Mouse (Mus musculus) ES-E14 (cell line): ENCODE results near the gene Zic2. TPM values are rescaled to one million over a fixed set of nuclear protein-coding genes. Genes with fewer than 3 reads are reported as not detected.

Source experiments
- DNase-seq: peaks from one replicate; pipeline ENCODE4 v3.0.0-alpha.2; 2013; ENCODE audit warnings: low read depth, low spot score
- H3K27ac ChIP-seq: 2 replicates; pipeline ENCODE4 v1.5.1; 2012; ENCODE audit warnings: low read depth, mild to moderate bottlenecking, low read length, moderate library complexity, mixed read lengths; ENCODE audit not compliant: poor library complexity, insufficient read depth, severe bottlenecking
- H3K36me3 ChIP-seq: 2 replicates; pipeline ENCODE4 v1.6.1; 2012; ENCODE audit warnings: mild to moderate bottlenecking, low read length, moderate library complexity, mixed read lengths; ENCODE audit not compliant: control insufficient read depth, poor library complexity, insufficient read depth, severe bottlenecking
- H3K4me1 ChIP-seq, 2 experiments: fragments of 150-350 bp in 1 of 2; sonication (generic) in 1 of 2; 2 replicates each; pipeline ENCODE4 v1.6.1; 2012; ENCODE audit warnings: low read length in 2 of 2, mild to moderate bottlenecking in 1 of 2, mixed read lengths in 1 of 2; ENCODE audit not compliant: control insufficient read depth in 2 of 2, insufficient read depth in 2 of 2, poor library complexity in 1 of 2
- H3K4me3 ChIP-seq, 2 experiments: fragments of 150-350 bp in 1 of 2; sonication (generic) in 1 of 2; 2 replicates each; pipeline ENCODE4 v1.5.1; 2012; ENCODE audit warnings: low read length in 2 of 2, low read depth in 1 of 2, mild to moderate bottlenecking in 1 of 2, mixed read lengths in 1 of 2; ENCODE audit not compliant: insufficient read depth in 1 of 2, poor library complexity in 1 of 2, severe bottlenecking in 1 of 2
- H3K9ac ChIP-seq: 2 replicates; pipeline ENCODE4 v1.6.1; 2012; ENCODE audit warnings: low read depth, mild to moderate bottlenecking, low read length, mixed read lengths; ENCODE audit not compliant: poor library complexity, insufficient read depth, severe bottlenecking
- H3K9me3 ChIP-seq: fragments of 150-350 bp; sonication (generic); 2 replicates; pipeline ENCODE4 v1.6.1; 2012; ENCODE audit warnings: low read depth, mild to moderate bottlenecking, low read length; ENCODE audit not compliant: control insufficient read depth, insufficient read depth
- CHD2 ChIP-seq: IDR thresholded peaks from 2 replicates; pipeline ENCODE4 v1.6.1; 2014; ENCODE audit warnings: mild to moderate bottlenecking, low read depth, low read length, inconsistent platforms
- HCFC1 ChIP-seq: IDR thresholded peaks from 2 replicates; pipeline ENCODE4 v1.6.1; 2012; ENCODE audit warnings: low read length, inconsistent platforms, borderline replicate concordance; ENCODE audit not compliant: insufficient read depth
- MAFK ChIP-seq: IDR thresholded peaks from 2 replicates; pipeline ENCODE4 v1.6.1; 2014; ENCODE audit warnings: mild to moderate bottlenecking, low read depth, low read length, inconsistent platforms; ENCODE audit not compliant: insufficient read depth
- ZC3H11A ChIP-seq: IDR thresholded peaks from 2 replicates; pipeline ENCODE4 v1.6.1; 2012; ENCODE audit warnings: low read depth, mild to moderate bottlenecking, inconsistent platforms, low read length, borderline replicate concordance
- ZNF384 ChIP-seq: IDR thresholded peaks from 2 replicates; pipeline ENCODE4 v1.6.1; 2012; ENCODE audit warnings: low read depth, low read length, inconsistent platforms
- in situ Hi-C, 2 experiments: fragments of 600-800 bp; cut with MboI; formaldehyde crosslinking; loops; one replicate each; pipeline ENCODE4 v1.15.1; 2025; ENCODE audit warnings: low sequenced_read_pairs in 2 of 2, inconsistent platforms in 1 of 2; ENCODE audit not compliant: unreplicated experiment in 2 of 2
- total RNA-seq: library from RNA; depleted of rRNA; stranded (reverse); fragments of 300-350 nt; gene quantifications from 2 replicates; pipeline ENCODE4 v1.2.3, GENCODE M21; 2012

Gene Zic2
- total RNA-seq, 1 experiment = 17.3 TPM

- Histone ChIP-seq H3K4me3 (peak overlapping the region; percentile 12 to 13; a peak in 3 of 4 replicates), H3K36me3 (no peaks in the 10 kb centered on the region), H3K9ac (no peak overlapping the region), H3K27ac (peak overlapping the region; percentile 33), H3K4me1 (peaks cover 2 to 3% of the 10 kb centered on the region in 2 experiments; a peak in 1 of 4 replicates), H3K9me3 (no peaks in the 10 kb centered on the region)
- in situ Hi-C loops = no loop called here
- DNase-seq = no peak
- TF ChIP-seq HCFC1 (no peak), CHD2 (no peak), MAFK (no peak), ZC3H11A (no peak), ZNF384 (no peak)
Observed at GRCm38 (mm10) chr14:122467926-122468841, 7.1 kb upstream of the Zic2 start.

GRCm38 (mm10) chr14:122468971-122469755 is 6.1 kb upstream of the Zic2 start:
- peak overlapping the region; percentile 1 to 32; a peak in 3 of 4 replicates for H3K4me3 ChIP-seq
- H3K4me1 ChIP-seq = peaks cover 2 to 3% of the 10 kb centered on the region in 2 experiments; a peak in 1 of 4 replicates
- no peak for DNase-seq
- H3K27ac ChIP-seq = peak overlapping the region; percentile 50
- H3K9ac ChIP-seq = 0 out of 2 replicates have a peak overlapping the region, but pooled peaks have one; percentile 3
- TF ChIP-seq HCFC1 = no peak
- TF ChIP-seq CHD2 = no peak
- TF ChIP-seq ZC3H11A = no peak
- no peak for TF ChIP-seq MAFK
- no peak for TF ChIP-seq ZNF384
- in situ Hi-C loops = no loop called here
- H3K9me3 ChIP-seq = no peaks in the 10 kb centered on the region
- H3K36me3 ChIP-seq = no peaks in the 10 kb centered on the region

- no peak overlapping the region for H3K9ac ChIP-seq
Observed at GRCm38 (mm10) chr14:122471449-122472085, 3.7 kb upstream of the Zic2 start.

GRCm38 (mm10) chr14:122472161-122472560 is 3.1 kb upstream of the Zic2 start:
- peaks cover 2 to 3% of the 10 kb centered on the region in 2 experiments; a peak in 1 of 4 replicates for H3K4me1 ChIP-seq
- no peak for DNase-seq
- H3K27ac ChIP-seq = no peak overlapping the region

More at GRCm38 (mm10) chr14:122471449-122472085, 3.7 kb upstream of the Zic2 start:
- Histone ChIP-seq H3K27ac (no peak overlapping the region), H3K36me3 (peaks cover 4% of the 10 kb centered on the region; the same call in 1 of the 2 replicates), H3K4me3 (no peak overlapping the region), H3K9me3 (no peaks in the 10 kb centered on the region), H3K4me1 (peaks cover 2 to 3% of the 10 kb centered on the region in 2 experiments; a peak in 1 of 4 replicates)
- in situ Hi-C loops = no loop called here
- no peak for TF ChIP-seq MAFK
- no peak for TF ChIP-seq HCFC1
- TF ChIP-seq CHD2 = no peak
- no peak for TF ChIP-seq ZNF384
- no peak for TF ChIP-seq ZC3H11A
- no peak for DNase-seq

More at GRCm38 (mm10) chr14:122472161-122472560, 3.1 kb upstream of the Zic2 start:
- TF ChIP-seq ZC3H11A = no peak
- no peak for TF ChIP-seq HCFC1
- TF ChIP-seq CHD2 = no peak
- TF ChIP-seq ZNF384 = no peak
- TF ChIP-seq MAFK = no peak
- Histone ChIP-seq H3K4me3 (no peak overlapping the region), H3K9me3 (no peaks in the 10 kb centered on the region), H3K9ac (no peak overlapping the region), H3K36me3 (peaks cover 6% of the 10 kb centered on the region; the same call in 1 of the 2 replicates)
- in situ Hi-C loops = no loop called here
